Comparison of ENCODE assay signal across 7 mouse cellular contexts in the genomic region with DNA sequence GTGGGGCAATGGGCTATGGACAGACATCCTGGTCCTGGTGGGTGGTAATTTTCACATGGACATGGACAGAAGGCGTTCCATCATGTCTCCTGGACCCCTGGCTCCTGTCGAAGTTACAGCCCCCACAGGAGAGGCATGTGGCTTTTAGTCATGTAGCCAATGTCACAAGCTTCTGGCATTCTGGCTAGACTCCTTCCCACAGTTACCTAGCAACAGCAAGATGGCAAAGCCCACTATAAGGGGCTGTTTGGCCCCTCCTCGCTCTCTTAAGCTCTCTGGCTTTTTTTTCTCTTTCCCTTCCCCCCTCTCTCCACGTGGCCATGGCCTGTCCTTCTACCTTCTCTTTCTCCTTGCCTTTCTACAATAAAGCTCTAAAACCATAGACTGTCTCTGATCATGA. TPM values are rescaled to one million over a fixed set of nuclear protein-coding genes. Genes with fewer than 3 reads are reported as not detected.
DNase-seq lines count a peak whose midpoint lies in the region; ATAC-seq and TF ChIP-seq lines count a peak whose summit lies in the region.
"Not testable (repeated sequence)": the region's sequence is repeated elsewhere in the genome, so short reads cannot be mapped to it uniquely, and the experiment has no call there.

No protein-coding gene starts in this region.

- ATAC-seq in forebrain, embryonic 12.5 days (ENCODE audit: low FRiP score); intestine, embryonic 15.5 days; limb, embryonic 15.5 days (ENCODE audit: insufficient number of reproducible peaks, low FRiP score, low TSS enrichment, low read depth); neural tube, embryonic 11.5 days (ENCODE audit: insufficient read depth, low FRiP score, low TSS enrichment): not testable (repeated sequence)

- peak overlapping the region; percentile 96 for H3K4me3 ChIP-seq in E14TG2a.4 (replicated peaks; ENCODE audit: low read length)
- not testable (repeated sequence) for H3K4me3 ChIP-seq in forebrain, embryonic 12.5 days (replicated peaks); intestine, embryonic 15.5 days (replicated peaks); limb, embryonic 15.5 days; midbrain, embryonic 10.5 days; neural tube, embryonic 11.5 days (ENCODE audit: low read depth, low read length)

- peak; percentile 28 for DNase-seq in ZHBTc4 (ENCODE audit: low read depth, low spot score)
- not testable (repeated sequence) for DNase-seq in midbrain, embryonic 10.5 days (ENCODE audit: low spot score); neural tube, embryonic 11.5 days (ENCODE audit: low spot score)

- H3K4me2 ChIP-seq in forebrain, embryonic 12.5 days; intestine, embryonic 15.5 days (replicated peaks); limb, embryonic 15.5 days; neural tube, embryonic 11.5 days (ENCODE audit: low read depth): not testable (repeated sequence)

- 42% methylated on average over 4 of the region's 4 CpGs for WGBS in forebrain, embryonic 12.5 days
- 34% methylated on average over 4 of the region's 4 CpGs for WGBS in intestine, embryonic 15.5 days
- 55% methylated on average over 4 of the region's 4 CpGs for WGBS in limb, embryonic 15.5 days
- WGBS in midbrain, embryonic 10.5 days: 42% methylated on average over 4 of the region's 4 CpGs
- 38% methylated on average over 4 of the region's 4 CpGs for whole genome bisulfite sequencing in neural tube, embryonic 11.5 days

- peaks cover 71% of the 10 kb centered on the region for H3K36me3 ChIP-seq in E14TG2a.4 (ENCODE audit: insufficient read depth, low read length)
- H3K36me3 ChIP-seq in forebrain, embryonic 12.5 days (replicated peaks): peaks cover 57% of the 10 kb centered on the region
- H3K36me3 ChIP-seq in intestine, embryonic 15.5 days: peaks cover 31% of the 10 kb centered on the region
- peaks cover 53% of the 10 kb centered on the region for H3K36me3 ChIP-seq in limb, embryonic 15.5 days
- peaks cover 66% of the 10 kb centered on the region for H3K36me3 ChIP-seq in midbrain, embryonic 10.5 days
- H3K36me3 ChIP-seq in neural tube, embryonic 11.5 days (ENCODE audit: control insufficient read depth, insufficient read depth, low read length): peaks cover 23% of the 10 kb centered on the region

- not testable (repeated sequence) for TF ChIP-seq CTCF in E14TG2a.4 (conservative IDR thresholded peaks at IDR 0.05; ENCODE audit: low read length)

- H3K27me3 ChIP-seq in E14TG2a.4 (ENCODE audit: insufficient read depth, low read length); forebrain, embryonic 12.5 days; intestine, embryonic 15.5 days (replicated peaks); limb, embryonic 15.5 days; midbrain, embryonic 10.5 days (ENCODE audit: low read depth, poor library complexity, severe bottlenecking); neural tube, embryonic 11.5 days (ENCODE audit: control insufficient read depth, insufficient read depth, low read length): not testable (repeated sequence)

- H3K4me1 ChIP-seq in E14TG2a.4 (replicated peaks; ENCODE audit: low read depth, low read length): peaks cover 87% of the 10 kb centered on the region
- H3K4me1 ChIP-seq in forebrain, embryonic 12.5 days: peaks cover 57% of the 10 kb centered on the region
- H3K4me1 ChIP-seq in intestine, embryonic 15.5 days (replicated peaks): peaks cover 42% of the 10 kb centered on the region
- peaks cover 50% of the 10 kb centered on the region for H3K4me1 ChIP-seq in limb, embryonic 15.5 days
- H3K4me1 ChIP-seq in midbrain, embryonic 10.5 days: peaks cover 90% of the 10 kb centered on the region
- peaks cover 28% of the 10 kb centered on the region for H3K4me1 ChIP-seq in neural tube, embryonic 11.5 days (ENCODE audit: control insufficient read depth, insufficient read depth, low read length)

- H3K9me3 ChIP-seq in E14TG2a.4 (ENCODE audit: low read length); forebrain, embryonic 12.5 days; intestine, embryonic 15.5 days; limb, embryonic 15.5 days; midbrain, embryonic 10.5 days (replicated peaks); neural tube, embryonic 11.5 days (ENCODE audit: control insufficient read depth, low read length): not testable (repeated sequence)

- not testable (repeated sequence) for H3K9ac ChIP-seq in forebrain, embryonic 12.5 days; intestine, embryonic 15.5 days; limb, embryonic 15.5 days; neural tube, embryonic 11.5 days (ENCODE audit: low read length)

- peak overlapping the region; percentile 19; the same call in 1 of the 2 replicates for H3K27ac ChIP-seq in forebrain, embryonic 12.5 days
- H3K27ac ChIP-seq in intestine, embryonic 15.5 days: peak overlapping the region; percentile 24; the same call in 1 of the 2 replicates
- 0 out of 2 replicates have a peak overlapping the region, but pooled peaks have one; percentile 33 for H3K27ac ChIP-seq in limb, embryonic 15.5 days
- H3K27ac ChIP-seq in midbrain, embryonic 10.5 days (replicated peaks): peak overlapping the region; percentile 59; the same call in 1 of the 2 replicates
- 0 out of 2 replicates have a peak overlapping the region, but pooled peaks have one; percentile 20 for H3K27ac ChIP-seq in neural tube, embryonic 11.5 days (ENCODE audit: low read depth, low read length)

RNA-seq across cellular contexts. Expression of a gene that starts 3.5 kb away (rescaled TPM):
- polyA plus RNA-seq in forebrain, embryonic 12.5 days (2016; fragmentation: Nextera tagmentation; extraction: Ambion mirVana): 170 and 188 TPM in 2 replicates
- polyA plus RNA-seq in intestine, embryonic 15.5 days (2015; fragmentation: Nextera tagmentation; extraction: Ambion mirVana): 545 and 612 TPM in 2 replicates
- 268 and 295 TPM in 2 replicates for polyA plus RNA-seq in limb, embryonic 15.5 days (2015; fragmentation: Nextera tagmentation; extraction: Ambion mirVana)
- polyA plus RNA-seq in midbrain, embryonic 10.5 days (2016; fragmentation: Nextera tagmentation; extraction: Ambion mirVana): 241 and 278 TPM in 2 replicates
- 219 and 243 TPM in 2 replicates for polyA plus RNA-seq in neural tube, embryonic 11.5 days (2014; fragmentation: Nextera tagmentation; extraction: Ambion mirVana)

RNA-seq across cellular contexts. Expression of a gene that starts 5.4 kb away (rescaled TPM):
- polyA plus RNA-seq in forebrain, embryonic 12.5 days (2016; fragmentation: Nextera tagmentation; extraction: Ambion mirVana): 43.7 and 46.0 TPM in 2 replicates
- 40.3 and 41.8 TPM in 2 replicates for polyA plus RNA-seq in intestine, embryonic 15.5 days (2015; fragmentation: Nextera tagmentation; extraction: Ambion mirVana)
- polyA plus RNA-seq in limb, embryonic 15.5 days (2015; fragmentation: Nextera tagmentation; extraction: Ambion mirVana): 31.8 and 36.1 TPM in 2 replicates
- polyA plus RNA-seq in midbrain, embryonic 10.5 days (2016; fragmentation: Nextera tagmentation; extraction: Ambion mirVana): 63.2 and 70.9 TPM in 2 replicates
- polyA plus RNA-seq in neural tube, embryonic 11.5 days (2014; fragmentation: Nextera tagmentation; extraction: Ambion mirVana): 34.3 and 37.1 TPM in 2 replicates

RNA-seq across cellular contexts. Expression of a gene that starts 22.0 kb away (rescaled TPM):
- 4.7 and 4.9 TPM in 2 replicates for polyA plus RNA-seq in forebrain, embryonic 12.5 days (2016; fragmentation: Nextera tagmentation; extraction: Ambion mirVana)
- polyA plus RNA-seq in intestine, embryonic 15.5 days (2015; fragmentation: Nextera tagmentation; extraction: Ambion mirVana): 10.8 and 12.2 TPM in 2 replicates
- 17.5 and 23.3 TPM in 2 replicates for polyA plus RNA-seq in limb, embryonic 15.5 days (2015; fragmentation: Nextera tagmentation; extraction: Ambion mirVana)
- polyA plus RNA-seq in midbrain, embryonic 10.5 days (2016; fragmentation: Nextera tagmentation; extraction: Ambion mirVana): 5.8 and 8.2 TPM in 2 replicates
- 5.5 and 7.5 TPM in 2 replicates for polyA plus RNA-seq in neural tube, embryonic 11.5 days (2014; fragmentation: Nextera tagmentation; extraction: Ambion mirVana)

RNA-seq across cellular contexts. Expression of a gene that starts 38.1 kb away (rescaled TPM):
- polyA plus RNA-seq in forebrain, embryonic 12.5 days (2016; fragmentation: Nextera tagmentation; extraction: Ambion mirVana): 4.2 and 5.0 TPM in 2 replicates
- 17.1 and 18.8 TPM in 2 replicates for polyA plus RNA-seq in intestine, embryonic 15.5 days (2015; fragmentation: Nextera tagmentation; extraction: Ambion mirVana)
- 12.0 and 16.6 TPM in 2 replicates for polyA plus RNA-seq in limb, embryonic 15.5 days (2015; fragmentation: Nextera tagmentation; extraction: Ambion mirVana)
- polyA plus RNA-seq in midbrain, embryonic 10.5 days (2016; fragmentation: Nextera tagmentation; extraction: Ambion mirVana): 6.6 and 7.7 TPM in 2 replicates
- 5.4 and 6.6 TPM in 2 replicates for polyA plus RNA-seq in neural tube, embryonic 11.5 days (2014; fragmentation: Nextera tagmentation; extraction: Ambion mirVana)

RNA-seq across cellular contexts. Expression of a gene that starts 38.3 kb away (rescaled TPM):
- polyA plus RNA-seq in forebrain, embryonic 12.5 days (2016; fragmentation: Nextera tagmentation; extraction: Ambion mirVana): 42.2 and 44.2 TPM in 2 replicates
- 58.0 and 76.0 TPM in 2 replicates for polyA plus RNA-seq in intestine, embryonic 15.5 days (2015; fragmentation: Nextera tagmentation; extraction: Ambion mirVana)
- 48.9 and 60.1 TPM in 2 replicates for polyA plus RNA-seq in limb, embryonic 15.5 days (2015; fragmentation: Nextera tagmentation; extraction: Ambion mirVana)
- 51.0 and 61.2 TPM in 2 replicates for polyA plus RNA-seq in midbrain, embryonic 10.5 days (2016; fragmentation: Nextera tagmentation; extraction: Ambion mirVana)
- polyA plus RNA-seq in neural tube, embryonic 11.5 days (2014; fragmentation: Nextera tagmentation; extraction: Ambion mirVana): 55.6 and 59.7 TPM in 2 replicates
